Mouse (Mus musculus) kidney, adult 2 months (tissue): ENCODE data around the gene Ptprd. TPM values are rescaled to one million over a fixed set of nuclear protein-coding genes. Genes with fewer than 3 reads are reported as not detected.

Experiments
- DNase-seq: peaks from one replicate; pipeline ENCODE4 v3.0.0; 2021
- H3K27ac ChIP-seq: fragments of 200-500 bp; 2 replicates; pipeline ENCODE4 v1.5.1; 2012; ENCODE audit warnings: low read depth, low read length, control low read depth, inconsistent platforms; ENCODE audit not compliant: insufficient read depth
- H3K27me3 ChIP-seq: fragments of 200-500 bp; replicated peaks from 2 replicates; pipeline ENCODE4 v1.6.1; 2012; ENCODE audit warnings: mild to moderate bottlenecking, moderate library complexity, low read length, inconsistent platforms; ENCODE audit not compliant: control insufficient read depth, insufficient read depth
- H3K36me3 ChIP-seq: fragments of 200-500 bp; 2 replicates; pipeline ENCODE4 v1.6.1; 2012; ENCODE audit warnings: mild to moderate bottlenecking, moderate library complexity, low read length, inconsistent platforms; ENCODE audit not compliant: control insufficient read depth, insufficient read depth
- H3K4me1 ChIP-seq: fragments of 200-500 bp; 2 replicates; pipeline ENCODE4 v1.6.1; 2011; ENCODE audit warnings: low read length; ENCODE audit not compliant: control insufficient read depth, insufficient read depth
- H3K4me3 ChIP-seq: fragments of 200-500 bp; 2 replicates; pipeline ENCODE4 v1.5.1; 2011; ENCODE audit warnings: mild to moderate bottlenecking, low read depth, low read length, control low read depth; ENCODE audit not compliant: insufficient read depth
- CTCF ChIP-seq: fragments of 200-500 bp; conservative IDR thresholded peaks from 2 replicates; pipeline ENCODE4 v1.5.1; 2011; ENCODE audit warnings: low read depth, mild to moderate bottlenecking, control low read depth, low read length, moderate library complexity, mixed read lengths; ENCODE audit not compliant: insufficient read depth, insufficient read length
- POLR2A ChIP-seq: fragments of 200-500 bp; IDR thresholded peaks from one replicate; pipeline ENCODE4 v1.6.1; 2011; ENCODE audit warnings: low read depth, low read length, control low read depth
- WGBS: fragments of 180-500 bp; shearing (Covaris S2); methylation state at CpG from one replicate; pipeline ENCODE4 v1.1.7; 2018; 5-methylcytosine and 5-hydroxymethylcytosine counted together
- polyA plus RNA-seq: library from polyadenylated mRNA; depleted of rRNA; stranded (reverse); fragments of >200 nt; gene quantifications from 2 replicates; pipeline ENCODE4 v1.2.3, GENCODE M21; 2012

Gene Ptprd
- polyA plus RNA-seq, 1 experiment = 30.0 TPM

GRCm38 (mm10) chr4:76422113-76422512 lies 1789.6 kb downstream of the Ptprd start:
- no peak overlapping the region for H3K27ac ChIP-seq
- peak; percentile 52 for DNase-seq
- peaks cover 32% of the 10 kb centered on the region for H3K4me1 ChIP-seq
- no peak overlapping the region for H3K4me3 ChIP-seq
- no peak for TF ChIP-seq CTCF
- no peak for TF ChIP-seq POLR2A
- H3K27me3 ChIP-seq = no peaks in the 10 kb centered on the region
- WGBS = 69% methylated on average over 4 of the region's 4 CpGs
- no peaks in the 10 kb centered on the region for H3K36me3 ChIP-seq

DNA sequence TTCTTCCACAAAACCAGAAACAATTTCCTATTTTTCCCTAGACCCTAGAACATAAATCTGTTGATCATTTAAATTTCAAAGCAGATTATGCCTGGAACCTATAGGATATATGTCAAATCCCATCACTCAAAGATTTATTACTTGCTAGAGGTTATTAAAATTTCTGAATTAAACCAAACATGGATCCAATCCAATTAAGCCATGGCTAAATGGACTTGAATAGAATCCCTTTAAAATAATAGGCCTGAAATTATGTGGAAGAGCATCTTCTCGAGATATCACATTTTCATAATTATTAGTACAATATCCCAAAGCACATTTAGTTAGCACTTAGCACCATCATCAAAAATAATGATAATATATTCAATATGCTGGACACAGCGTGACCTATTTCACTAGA lies 1792.1 kb downstream of the Ptprd start:
- Histone ChIP-seq H3K27ac (no peak overlapping the region), H3K4me3 (no peak overlapping the region), H3K27me3 (no peaks in the 10 kb centered on the region), H3K4me1 (peaks cover 32% of the 10 kb centered on the region; the same call in 1 of the 2 replicates), H3K36me3 (no peaks in the 10 kb centered on the region)
- TF ChIP-seq POLR2A = no peak
- DNase-seq = no peak
- 86% methylated on average over 2 of the region's 2 CpGs for WGBS

DNA sequence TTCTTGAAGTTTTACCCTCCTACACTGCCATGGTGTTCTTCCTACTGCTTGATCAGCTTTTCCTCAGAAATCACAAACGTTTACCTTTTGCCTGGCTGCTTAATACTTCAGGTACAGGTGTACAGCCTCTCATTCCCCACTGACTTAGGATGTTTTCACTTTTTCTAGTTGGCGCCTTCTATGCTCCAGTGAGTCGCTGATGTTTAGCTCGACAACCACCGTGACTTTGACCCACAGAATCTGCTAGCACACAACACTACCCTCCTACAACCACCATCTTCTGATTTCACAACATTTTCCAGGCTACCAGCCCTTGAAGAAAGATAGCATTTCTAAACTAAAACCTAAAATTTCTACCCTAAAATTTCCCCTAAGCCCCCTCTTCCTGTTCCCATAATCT lies 1794.1 kb downstream of the Ptprd start:
- Histone ChIP-seq H3K36me3 (no peaks in the 10 kb centered on the region), H3K4me1 (peaks cover 23% of the 10 kb centered on the region; the same call in 1 of the 2 replicates), H3K27ac (no peak overlapping the region), H3K4me3 (no peak overlapping the region), H3K27me3 (no peaks in the 10 kb centered on the region)
- TF ChIP-seq POLR2A (no peak), CTCF (no peak)
- WGBS = 61% methylated on average over 5 of the region's 5 CpGs
- DNase-seq = peak; percentile 80

GRCm38 (mm10) chr4:76415624-76416023 lies 1796.1 kb downstream of the Ptprd start:
- peak; percentile 74 for DNase-seq
- Histone ChIP-seq H3K4me1 (peaks cover 21% of the 10 kb centered on the region; the same call in 1 of the 2 replicates), H3K4me3 (no peak overlapping the region), H3K27ac (peak overlapping the region; percentile 38; the same call in 1 of the 2 replicates), H3K36me3 (no peaks in the 10 kb centered on the region), H3K27me3 (no peaks in the 10 kb centered on the region)
- TF ChIP-seq POLR2A = no peak
- TF ChIP-seq CTCF = no peak
- 44% methylated on average over 5 of the region's 5 CpGs for WGBS

DNA sequence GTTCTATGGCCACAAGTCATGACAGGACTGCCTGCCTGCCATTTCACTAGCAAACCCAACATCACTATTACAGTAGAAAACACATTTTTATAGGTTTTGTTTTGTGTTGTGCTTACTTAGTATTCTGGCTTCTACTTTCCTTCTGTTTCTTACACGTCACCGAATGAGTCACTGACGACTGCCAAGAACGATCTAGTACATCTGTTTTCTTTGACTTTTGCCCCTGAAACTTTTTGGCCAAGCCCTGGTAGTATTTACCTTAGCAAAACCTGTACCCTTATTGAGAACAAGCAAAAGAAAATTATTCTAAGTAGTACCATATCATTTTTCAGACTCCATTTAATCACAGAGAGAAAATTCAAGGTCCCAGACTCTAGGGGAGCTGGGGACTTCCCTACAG lies 1797.2 kb downstream of the Ptprd start:
- H3K27ac ChIP-seq = no peak overlapping the region
- WGBS = 49% methylated on average over 4 of the region's 4 CpGs

GRCm38 (mm10) chr4:76410053-76410452 lies 1801.7 kb downstream of the Ptprd start:
- Histone ChIP-seq H3K4me1 (peaks cover 11% of the 10 kb centered on the region; the same call in 1 of the 2 replicates), H3K36me3 (no peaks in the 10 kb centered on the region), H3K4me3 (no peak overlapping the region), H3K27ac (no peak overlapping the region), H3K27me3 (no peaks in the 10 kb centered on the region)
- WGBS = 65% methylated on average over 2 of the region's 2 CpGs
- TF ChIP-seq CTCF (no peak), POLR2A (no peak)
- no peak for DNase-seq

More for the DNA sequence above, 1797.2 kb downstream of the Ptprd start:
- Histone ChIP-seq H3K36me3 (no peaks in the 10 kb centered on the region), H3K4me1 (peaks cover 18% of the 10 kb centered on the region; the same call in 1 of the 2 replicates), H3K4me3 (no peak overlapping the region), H3K27me3 (no peaks in the 10 kb centered on the region)
- no peak for TF ChIP-seq CTCF
- no peak for TF ChIP-seq POLR2A
- DNase-seq = peak; percentile 67

GRCm38 (mm10) chr4:76409159-76409558 lies 1802.6 kb downstream of the Ptprd start:
- Histone ChIP-seq H3K27me3 (no peaks in the 10 kb centered on the region), H3K27ac (no peak overlapping the region), H3K4me3 (no peak overlapping the region), H3K36me3 (no peaks in the 10 kb centered on the region), H3K4me1 (peaks cover 4% of the 10 kb centered on the region; the same call in 1 of the 2 replicates)
- no peak for DNase-seq
- WGBS = 30% methylated on average over 3 of the region's 3 CpGs
- no peak for TF ChIP-seq CTCF
- no peak for TF ChIP-seq POLR2A
